Mouse (Mus musculus): ENCODE results near the gene Scap.

GRCm38 (mm10) chr9:110407311-110408098 lies 74.4 kb downstream of the Scap start:
- no peak for TF ChIP-seq ZC3H11A (IDR thresholded peaks at IDR 0.05; ENCODE audit: low read depth, low read length)
- no peak for TF ChIP-seq CTCF (conservative IDR thresholded peaks at IDR 0.05 in 1 of 2, IDR thresholded peaks at IDR 0.05 in 1 of 2; ENCODE audit: low read depth in 2 of 2, low read length in 2 of 2)
- TF ChIP-seq MEF2A (IDR thresholded peaks at IDR 0.05; ENCODE audit: borderline replicate concordance, low read depth, low read length): no peak
